Mouse (Mus musculus) brain, embryonic 14.5 days (tissue): ENCODE measurements around the gene Parvb.

Experiments used
- CTCF ChIP-seq: fragments of 200-500 bp; IDR thresholded peaks from 2 replicates; pipeline ENCODE4 v1.5.1; 2012; ENCODE audit warnings: inconsistent platforms, mild to moderate bottlenecking, moderate library complexity, borderline replicate concordance; ENCODE audit not compliant: insufficient read depth, insufficient read length; ENCODE audit errors: extremely low read depth
- POLR2A ChIP-seq: fragments of 200-500 bp; IDR thresholded peaks from 2 replicates; pipeline ENCODE4 v1.6.1; 2012; ENCODE audit warnings: mild to moderate bottlenecking, inconsistent platforms, borderline replicate concordance; ENCODE audit not compliant: poor library complexity, insufficient read depth, insufficient read length, severe bottlenecking; ENCODE audit errors: extremely low read depth

DNA sequence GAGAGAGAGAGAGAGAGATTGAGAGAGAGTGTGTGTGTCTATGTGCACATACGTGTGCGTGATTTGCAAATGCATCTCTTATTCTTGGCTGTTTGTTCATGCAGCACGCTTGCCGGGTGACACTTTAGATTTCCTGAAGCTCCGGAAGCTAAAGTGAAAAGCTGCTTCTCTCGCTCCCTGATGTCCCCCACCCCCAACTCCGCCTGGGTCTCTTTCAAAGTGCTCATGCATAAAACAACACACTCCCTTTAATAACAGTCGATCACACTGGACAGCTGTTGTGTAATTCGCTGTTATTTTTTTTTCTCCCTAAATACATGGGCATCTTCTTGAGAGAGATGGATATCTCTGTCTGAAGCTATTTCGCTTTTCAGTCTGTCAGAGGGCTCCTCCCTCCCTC is 73.5 kb downstream of the Parvb start:
- TF ChIP-seq POLR2A: no peak
- TF ChIP-seq CTCF: no peak
